Mouse (Mus musculus): ENCODE results near the gene Ifngr2. TPM values are rescaled to one million over a fixed set of nuclear protein-coding genes. Genes with fewer than 3 reads are reported as not detected.

The Ifngr2 gene
- total and polyA plus RNA-seq, 3 experiments = 100 to 120 (median 120) TPM

DNA sequence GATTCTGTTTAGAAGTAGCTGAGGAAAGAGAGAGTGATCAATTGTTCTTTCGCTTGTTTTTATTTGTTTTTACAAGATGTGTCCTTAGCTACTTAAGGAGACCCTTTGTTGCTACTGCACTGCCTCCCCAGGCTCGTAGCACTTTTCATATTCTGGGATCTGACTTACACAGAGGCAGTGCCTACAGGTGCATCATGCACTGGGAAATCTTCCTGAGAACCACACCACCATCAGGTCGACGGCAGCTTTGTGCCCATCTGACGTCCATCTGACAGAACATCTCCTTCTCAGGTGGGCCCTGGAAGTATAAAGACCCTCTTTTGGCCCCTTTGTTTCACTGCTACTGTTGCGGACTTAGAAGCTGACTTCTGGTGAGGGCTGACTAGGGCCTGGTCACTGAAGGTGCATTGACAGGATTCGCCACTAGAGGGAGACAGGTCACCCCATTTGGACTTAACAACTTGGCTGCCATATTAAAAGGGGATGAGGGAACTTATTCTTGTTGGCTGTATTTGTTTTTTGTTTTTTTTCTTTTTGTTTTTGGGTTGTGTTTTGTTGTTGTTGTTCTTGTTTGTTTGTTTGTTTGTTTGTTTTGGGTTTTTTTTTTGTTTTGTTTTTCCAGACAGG is 34.6 kb upstream of the Ifngr2 start:
- 36% methylated on average over 7 of the region's 7 CpGs for WGBS
- no peaks in the 10 kb centered on the region for H3K36me3 ChIP-seq (ENCODE audit: control insufficient read depth, insufficient read depth, low read length)
- peaks cover 1% of the 10 kb centered on the region; the same call in 1 of the 2 replicates for H3K4me1 ChIP-seq (ENCODE audit: control insufficient read depth, insufficient read depth, low read length)
- TF ChIP-seq CTCF (IDR thresholded peaks at IDR 0.05) (peak; percentile 95), POLR2A (IDR thresholded peaks at IDR 0.05; ENCODE audit: insufficient read depth, low read depth, low read length) (no peak), EP300 (IDR thresholded peaks at IDR 0.05; ENCODE audit: insufficient read depth, low read depth, low read length) (peak; percentile 95)
- no peaks in the 10 kb centered on the region for H3K27me3 ChIP-seq (ENCODE audit: control insufficient read depth, insufficient read depth, low read length)
- H3K27ac ChIP-seq = no peak overlapping the region
- H3K79me2 ChIP-seq (replicated peaks; ENCODE audit: control insufficient read depth, insufficient read depth, low read length) = no peaks in the 10 kb centered on the region
- no peak overlapping the region for H3K4me3 ChIP-seq
- 0 out of 2 replicates have a peak overlapping the region, but pooled peaks have one; percentile 54 for H3K9ac ChIP-seq (ENCODE audit: low read depth, low read length)
- DNase-seq = peak; percentile 77 to 85
- intact Hi-C loops (cut with DNase I) = loop anchor here (1.0 to 5.0 kb wide), 4 partner anchors 35 to 155 kb away; partner anchors contain the start of gene Ifngr2

GRCm38 (mm10) chr16:91513099-91513498 is 33.8 kb upstream of the Ifngr2 start:
- Histone ChIP-seq H3K36me3 (ENCODE audit: control insufficient read depth, insufficient read depth, low read length) (no peaks in the 10 kb centered on the region), H3K4me1 (ENCODE audit: control insufficient read depth, insufficient read depth, low read length) (peaks cover 1% of the 10 kb centered on the region; the same call in 1 of the 2 replicates), H3K79me2 (replicated peaks; ENCODE audit: control insufficient read depth, insufficient read depth, low read length) (no peaks in the 10 kb centered on the region), H3K27ac (no peak overlapping the region), H3K9ac (ENCODE audit: low read depth, low read length) (no peak overlapping the region), H3K27me3 (ENCODE audit: control insufficient read depth, insufficient read depth, low read length) (no peaks in the 10 kb centered on the region), H3K4me3 (no peak overlapping the region)
- no peak for DNase-seq
- intact Hi-C loops (cut with DNase I) = loop anchor here (2.0 to 5.0 kb wide), 3 partner anchors 34 to 156 kb away; partner anchors contain the start of gene Ifngr2
- TF ChIP-seq POLR2A (IDR thresholded peaks at IDR 0.05; ENCODE audit: insufficient read depth, low read depth, low read length) (no peak), EP300 (IDR thresholded peaks at IDR 0.05; ENCODE audit: insufficient read depth, low read depth, low read length) (no peak), CTCF (IDR thresholded peaks at IDR 0.05) (no peak)
- WGBS = 88% methylated on average over 6 of the region's 6 CpGs

DNA sequence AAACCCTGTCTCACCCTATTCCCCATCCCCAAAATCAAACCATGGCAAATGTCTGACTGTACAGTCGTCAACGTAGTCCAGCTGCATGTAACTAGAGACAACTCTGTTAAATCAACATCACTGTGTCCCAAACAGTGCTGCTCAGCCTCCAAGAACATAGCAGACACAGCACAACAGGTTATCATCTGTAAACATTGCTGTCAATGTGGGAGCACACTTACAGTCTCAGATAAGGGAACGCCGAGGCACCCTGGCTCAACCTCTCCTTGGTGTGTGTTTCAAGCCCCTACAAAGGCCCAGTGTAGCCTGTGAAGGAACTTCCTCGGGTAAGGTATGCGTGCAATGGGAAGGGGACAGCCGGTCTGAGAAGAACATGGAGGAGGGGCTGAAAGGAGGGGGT is 29.9 kb upstream of the Ifngr2 start:
- 53% methylated on average over 7 of the region's 7 CpGs for WGBS
- Histone ChIP-seq H3K79me2 (replicated peaks; ENCODE audit: control insufficient read depth, insufficient read depth, low read length) (no peaks in the 10 kb centered on the region), H3K36me3 (ENCODE audit: control insufficient read depth, insufficient read depth, low read length) (no peaks in the 10 kb centered on the region), H3K27me3 (ENCODE audit: control insufficient read depth, insufficient read depth, low read length) (no peaks in the 10 kb centered on the region), H3K4me1 (ENCODE audit: control insufficient read depth, insufficient read depth, low read length) (peaks cover 1% of the 10 kb centered on the region; the same call in 1 of the 2 replicates), H3K4me3 (no peak overlapping the region), H3K27ac (no peak overlapping the region), H3K9ac (ENCODE audit: low read depth, low read length) (no peak overlapping the region)
- intact Hi-C loops (cut with DNase I) = no loop called here
- TF ChIP-seq EP300 (IDR thresholded peaks at IDR 0.05; ENCODE audit: insufficient read depth, low read depth, low read length) = no peak
- no peak for TF ChIP-seq CTCF (IDR thresholded peaks at IDR 0.05)
- no peak for TF ChIP-seq POLR2A (IDR thresholded peaks at IDR 0.05; ENCODE audit: insufficient read depth, low read depth, low read length)
- no peak for DNase-seq

DNA sequence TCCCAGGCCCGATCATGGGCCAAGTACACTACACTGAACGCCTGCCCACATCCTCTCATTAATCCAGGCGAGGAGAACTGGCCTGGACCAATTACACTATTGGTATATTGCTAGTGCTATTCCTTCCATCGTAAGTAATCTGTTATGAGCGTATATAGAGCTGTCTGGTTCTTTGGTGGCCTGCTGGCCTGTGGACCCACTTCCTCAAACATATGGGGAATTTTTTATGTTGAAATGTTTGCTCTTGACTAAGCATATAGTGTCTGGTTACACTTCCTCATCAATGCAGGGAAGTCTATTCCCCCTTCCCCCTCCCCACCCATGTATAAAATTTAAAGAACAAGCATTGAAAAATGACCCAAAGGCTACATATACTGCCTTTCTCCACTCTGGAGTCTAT is 24.8 kb upstream of the Ifngr2 start:
- H3K9ac ChIP-seq (ENCODE audit: low read depth, low read length) = no peak overlapping the region
- H3K27me3 ChIP-seq (ENCODE audit: control insufficient read depth, insufficient read depth, low read length) = no peaks in the 10 kb centered on the region
- H3K4me1 ChIP-seq (ENCODE audit: control insufficient read depth, insufficient read depth, low read length) = no peaks in the 10 kb centered on the region
- intact Hi-C loops (cut with DNase I) = no loop called here
- no peaks in the 10 kb centered on the region for H3K36me3 ChIP-seq (ENCODE audit: control insufficient read depth, insufficient read depth, low read length)
- no peak overlapping the region for H3K27ac ChIP-seq
- H3K4me3 ChIP-seq = no peak overlapping the region
- 80% methylated on average over 5 of the region's 5 CpGs for WGBS
- TF ChIP-seq EP300 (IDR thresholded peaks at IDR 0.05; ENCODE audit: insufficient read depth, low read depth, low read length) (no peak), CTCF (IDR thresholded peaks at IDR 0.05) (no peak), POLR2A (IDR thresholded peaks at IDR 0.05; ENCODE audit: insufficient read depth, low read depth, low read length) (no peak)
- no peak for DNase-seq
- H3K79me2 ChIP-seq (replicated peaks; ENCODE audit: control insufficient read depth, insufficient read depth, low read length) = no peaks in the 10 kb centered on the region

DNA sequence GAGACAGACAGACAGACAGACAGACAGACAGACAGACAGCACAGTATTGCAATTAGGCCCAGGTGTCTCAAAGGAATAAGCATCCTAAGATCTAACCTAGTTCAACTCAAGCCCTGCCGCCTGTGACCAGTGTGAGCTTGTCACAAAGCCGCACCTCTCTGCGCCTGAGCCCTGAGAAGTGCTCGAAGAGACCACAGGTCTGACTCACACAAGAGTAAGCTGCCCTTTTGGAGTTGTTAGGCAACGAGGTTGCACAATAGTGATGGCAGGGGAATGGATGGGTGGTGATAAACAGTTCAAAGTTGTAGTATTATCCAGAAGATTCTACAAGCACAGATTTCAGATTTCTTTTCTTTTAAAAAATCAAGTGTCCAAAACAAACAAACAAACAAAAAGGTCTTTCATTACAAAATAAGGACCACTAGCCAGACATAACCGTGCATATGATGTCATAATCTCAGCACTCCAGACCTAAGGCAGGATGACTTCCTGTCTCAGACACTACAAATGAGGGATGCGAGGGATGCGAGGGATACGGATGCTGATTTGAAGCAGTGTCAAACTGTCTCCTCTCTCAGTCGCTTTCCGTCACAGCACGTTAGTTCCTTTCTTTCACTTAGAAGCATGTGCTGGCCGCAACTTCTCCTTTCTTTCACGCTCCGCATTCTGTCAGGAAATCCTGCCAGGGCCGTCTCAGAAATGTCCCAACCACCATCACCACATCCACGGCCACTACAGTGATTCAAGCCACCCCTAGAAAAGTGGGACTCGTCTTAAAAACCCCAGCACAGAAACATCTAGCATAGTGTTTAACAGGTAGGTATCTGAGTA is 24.2 kb upstream of the Ifngr2 start:
- Histone ChIP-seq H3K27ac (no peak overlapping the region), H3K9ac (ENCODE audit: low read depth, low read length) (no peak overlapping the region), H3K79me2 (replicated peaks; ENCODE audit: control insufficient read depth, insufficient read depth, low read length) (no peaks in the 10 kb centered on the region), H3K4me1 (ENCODE audit: control insufficient read depth, insufficient read depth, low read length) (no peaks in the 10 kb centered on the region), H3K27me3 (ENCODE audit: control insufficient read depth, insufficient read depth, low read length) (no peaks in the 10 kb centered on the region), H3K36me3 (ENCODE audit: control insufficient read depth, insufficient read depth, low read length) (no peaks in the 10 kb centered on the region), H3K4me3 (no peak overlapping the region)
- WGBS = 70% methylated on average over 18 of the region's 18 CpGs
- DNase-seq = peak in 1 of 2 experiments; percentile 75
- TF ChIP-seq EP300 (IDR thresholded peaks at IDR 0.05; ENCODE audit: insufficient read depth, low read depth, low read length) (no peak), CTCF (IDR thresholded peaks at IDR 0.05) (no peak), POLR2A (IDR thresholded peaks at IDR 0.05; ENCODE audit: insufficient read depth, low read depth, low read length) (no peak)
- intact Hi-C loops (cut with DNase I) = no loop called here

DNA sequence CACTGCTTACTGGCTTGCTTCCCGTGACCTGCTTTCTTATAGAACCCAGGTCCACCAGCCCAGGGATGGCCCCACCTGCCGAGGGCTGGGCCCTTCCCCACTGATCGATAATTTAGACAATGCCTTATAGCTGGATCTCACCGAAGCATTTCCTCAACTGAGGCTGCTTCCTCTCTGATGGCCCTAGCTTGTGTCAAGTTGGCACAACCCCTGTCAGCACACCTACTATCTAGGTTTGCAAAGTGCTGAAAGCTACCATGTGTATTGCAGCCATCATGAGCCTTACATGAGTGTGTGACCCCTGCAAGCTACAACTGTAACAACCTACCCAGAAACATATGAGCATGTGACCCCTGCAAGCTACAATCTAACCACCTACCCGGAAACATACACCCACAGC is 22.7 kb upstream of the Ifngr2 start:
- WGBS = 74% methylated on average over 5 of the region's 5 CpGs
- H3K36me3 ChIP-seq (ENCODE audit: control insufficient read depth, insufficient read depth, low read length) = no peaks in the 10 kb centered on the region
- no peak overlapping the region for H3K27ac ChIP-seq
- no peaks in the 10 kb centered on the region for H3K79me2 ChIP-seq (replicated peaks; ENCODE audit: control insufficient read depth, insufficient read depth, low read length)
- H3K4me3 ChIP-seq = no peak overlapping the region
- TF ChIP-seq POLR2A (IDR thresholded peaks at IDR 0.05; ENCODE audit: insufficient read depth, low read depth, low read length) (no peak), CTCF (IDR thresholded peaks at IDR 0.05) (no peak), EP300 (IDR thresholded peaks at IDR 0.05; ENCODE audit: insufficient read depth, low read depth, low read length) (no peak)
- DNase-seq = no peak
- H3K9ac ChIP-seq (ENCODE audit: low read depth, low read length) = no peak overlapping the region
- no peaks in the 10 kb centered on the region for H3K27me3 ChIP-seq (ENCODE audit: control insufficient read depth, insufficient read depth, low read length)
- H3K4me1 ChIP-seq (ENCODE audit: control insufficient read depth, insufficient read depth, low read length) = no peaks in the 10 kb centered on the region
- intact Hi-C loops (cut with DNase I) = no loop called here
